Mouse (Mus musculus): ENCODE measurements around the gene Ift140.

DNA sequence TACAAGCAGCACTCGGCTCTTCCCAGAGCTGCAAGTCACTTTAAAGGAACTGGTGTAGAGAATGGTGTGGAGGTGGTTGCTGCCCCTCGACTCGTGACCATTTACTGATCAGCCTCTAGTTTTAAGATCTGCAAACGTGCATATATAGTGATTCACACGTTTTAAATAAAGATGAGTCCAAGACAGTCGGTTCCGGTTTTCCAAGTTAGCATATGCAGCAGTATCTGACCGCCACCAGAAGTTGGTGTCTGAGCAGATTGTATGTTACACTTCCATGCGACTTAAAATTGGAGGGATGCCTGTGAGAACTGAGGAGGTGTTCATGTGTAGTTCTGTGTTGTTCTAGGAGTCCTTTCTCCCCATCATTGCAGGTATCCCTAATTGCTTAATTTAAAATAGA, 37.4 kb downstream of the Ift140 start:
- no peak for TF ChIP-seq CTCF (conservative IDR thresholded peaks at IDR 0.05; ENCODE audit: low read length)
- TF ChIP-seq NANOG (IDR thresholded peaks at IDR 0.05; ENCODE audit: borderline replicate concordance, low read length), result no peak
- no peak for TF ChIP-seq POU5F1 (IDR thresholded peaks at IDR 0.05; ENCODE audit: borderline replicate concordance, low read length)
